Mouse (Mus musculus) layer of hippocampus, adult 8-10 months (tissue): ENCODE measurements around the gene Dock7. TPM values are rescaled to one million over a fixed set of nuclear protein-coding genes. Genes with fewer than 3 reads are reported as not detected.

Source experiments
- DNase-seq, 2 experiments: peaks; one replicate each; pipeline ENCODE4 v3.0.0; 2022; ENCODE audit warnings: low spot score in 2 of 2
- total RNA-seq, 4 experiments: library from RNA; stranded (reverse); gene quantifications; 2 replicates each; pipeline ENCODE4 v1.2.4; 2022

Dock7 gene
- 10 to 100 TPM; 39.5 to 42.5 (median 41.3) TPM for total RNA-seq

- DNase-seq, result peak; percentile 34 to 67
Measured at GRCm38 (mm10) chr4:99120211-99121122, at the start of gene Dock7. TSS of gene Dock7 (minus strand) at chr4:99120915.

DNA sequence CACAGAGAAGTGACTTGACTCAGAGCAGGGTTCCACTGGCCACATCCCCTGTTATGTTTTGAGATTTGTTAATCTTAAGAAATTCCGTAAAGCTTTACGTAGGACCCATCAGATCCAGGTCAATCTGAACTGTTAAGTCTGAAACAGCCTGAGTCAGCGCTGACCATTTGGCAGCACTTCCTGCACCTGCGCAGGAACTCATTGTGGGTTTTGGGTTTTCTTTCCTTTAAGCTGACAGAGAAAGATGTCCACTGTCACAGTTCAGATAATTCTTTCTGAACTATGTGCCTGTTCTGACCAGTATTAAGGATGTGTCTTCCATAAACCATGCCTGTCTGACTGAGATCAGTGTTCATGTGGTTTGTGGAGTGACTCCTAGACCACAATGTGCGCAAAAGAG lies 48.2 kb upstream of the Dock7 start:
- no peak for DNase-seq

- DNase-seq, result no peak
Measured at GRCm38 (mm10) chr4:99163547-99163946, 42.8 kb upstream of the Dock7 start.

DNA sequence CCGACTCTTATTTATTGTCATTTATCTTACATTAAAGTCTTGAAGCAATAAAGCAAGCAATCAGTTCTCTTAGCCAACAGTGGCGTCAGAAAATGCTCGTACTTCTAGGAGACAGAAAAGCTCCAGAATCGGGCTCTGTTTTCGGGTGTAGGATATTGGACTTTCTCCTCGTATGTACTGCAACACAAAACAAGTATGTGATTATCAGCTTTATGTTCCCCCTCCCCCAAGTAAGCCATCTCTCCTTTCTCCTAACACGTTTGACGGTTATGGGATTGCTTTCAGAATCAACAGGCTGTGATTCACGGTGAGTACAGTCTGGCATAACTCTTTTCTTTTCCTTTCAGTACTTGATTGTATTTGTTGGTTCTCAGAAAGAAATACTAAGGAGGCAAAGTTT lies 42.3 kb upstream of the Dock7 start:
- no peak for DNase-seq

DNA sequence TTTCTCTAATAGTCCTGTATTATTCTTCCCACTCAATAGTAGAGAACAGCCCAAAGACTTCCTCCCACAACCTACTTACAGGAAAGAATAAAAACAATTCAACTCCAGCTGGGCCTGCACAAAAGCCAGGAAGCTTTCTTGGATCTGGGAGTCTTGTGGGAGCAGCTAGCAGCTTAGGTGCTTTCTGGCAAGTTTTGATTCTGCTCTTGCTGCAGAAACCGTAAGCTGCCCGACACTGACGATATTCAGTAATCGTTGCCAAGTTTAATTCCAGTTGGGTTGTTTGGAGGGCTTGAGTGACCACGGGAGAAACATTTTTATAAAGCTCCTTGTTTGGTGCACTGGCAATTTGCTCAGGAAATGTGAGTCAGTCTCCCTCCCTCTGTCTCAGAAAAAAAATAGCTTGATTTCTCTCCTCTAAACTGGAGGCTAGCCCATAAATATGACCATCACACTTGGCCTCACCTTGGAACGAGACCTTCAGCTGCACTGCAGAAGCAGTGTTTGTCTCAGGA lies 40.8 kb upstream of the Dock7 start:
- peak in 1 of 2 experiments; percentile 9 for DNase-seq

- no peak for DNase-seq
Measured at GRCm38 (mm10) chr4:99160899-99161298, 40.2 kb upstream of the Dock7 start.

DNA sequence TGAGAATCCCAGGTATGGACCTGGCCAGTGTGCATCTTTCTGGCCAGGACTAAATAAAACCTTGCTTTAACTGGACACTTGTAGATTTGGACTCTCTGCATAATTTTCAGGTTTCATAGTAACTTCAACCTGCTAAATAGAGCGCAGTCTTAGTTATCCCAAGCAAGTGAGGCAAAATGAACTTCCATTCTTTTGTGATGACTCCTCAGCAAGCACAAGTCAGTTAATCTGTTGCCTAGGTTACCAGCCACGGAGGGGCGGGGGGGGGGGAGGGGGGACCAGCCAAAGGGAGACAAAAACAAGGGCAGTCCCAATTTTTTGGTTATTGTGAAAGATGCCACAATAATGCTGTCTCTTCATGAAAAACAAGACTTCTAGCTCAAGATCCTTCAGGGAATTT lies 39.7 kb upstream of the Dock7 start:
- DNase-seq, result no peak

DNA sequence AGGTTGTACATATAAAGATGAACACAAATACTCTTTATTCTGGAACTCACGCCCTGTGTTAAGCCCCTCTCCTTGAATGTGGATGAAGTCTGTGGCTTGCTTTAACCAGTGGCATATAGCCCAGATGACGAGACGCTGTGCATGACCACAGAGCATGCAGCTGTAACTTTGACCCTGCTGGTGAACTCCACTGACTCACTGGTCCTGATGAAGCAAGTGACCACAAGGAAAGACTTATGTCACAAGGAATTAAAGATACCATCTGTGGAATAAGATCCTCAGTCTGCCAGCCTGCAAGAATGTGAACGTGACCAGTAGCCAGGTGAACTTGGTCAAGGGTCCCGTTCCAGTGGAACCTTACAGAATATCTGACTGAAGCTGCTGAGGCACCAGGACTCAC lies 37.8 kb upstream of the Dock7 start:
- no peak for DNase-seq

GRCm38 (mm10) chr4:99156641-99157307 lies 36.1 kb upstream of the Dock7 start:
- DNase-seq, result no peak

- DNase-seq, result no peak
Measured at GRCm38 (mm10) chr4:99151885-99152558, 31.3 kb upstream of the Dock7 start.

DNA sequence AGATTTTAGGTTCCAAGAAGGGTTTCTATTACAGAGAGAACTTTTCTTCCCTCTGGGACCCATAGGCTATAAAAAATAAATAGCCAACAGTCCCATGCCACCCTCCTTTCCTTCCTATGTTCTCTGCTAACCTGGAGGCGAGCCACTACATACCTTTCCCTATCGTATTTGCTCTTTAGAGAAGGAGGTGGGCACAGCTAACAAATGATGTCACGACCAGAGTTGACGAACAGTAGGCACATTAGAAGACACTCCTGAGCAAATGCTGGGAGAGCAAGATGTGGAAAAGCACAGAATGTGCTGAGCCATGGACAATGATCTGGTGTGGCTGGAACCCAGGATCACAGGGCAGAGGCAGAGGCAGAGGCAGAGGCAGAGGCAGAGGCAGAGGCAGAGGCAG lies 30.7 kb upstream of the Dock7 start:
- DNase-seq, result no peak

DNA sequence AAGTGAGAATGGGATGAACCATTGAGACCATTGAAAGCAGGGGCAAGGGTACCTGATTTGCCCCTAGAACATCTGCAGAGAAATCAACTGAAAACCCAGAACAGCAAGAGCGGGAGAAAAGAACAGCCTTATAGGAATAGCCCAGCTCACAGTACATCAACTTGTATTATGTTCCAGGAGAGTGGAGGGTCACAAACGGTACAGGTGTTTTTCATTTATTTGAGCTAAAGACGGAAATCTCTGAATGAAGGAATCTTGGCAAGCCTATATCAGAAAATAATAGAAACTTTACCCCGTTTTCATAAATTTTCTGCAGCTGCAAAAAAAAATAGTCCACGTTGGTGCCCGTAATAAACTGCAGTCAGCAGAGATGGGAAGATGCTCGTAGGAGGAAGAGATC lies 22.6 kb upstream of the Dock7 start:
- DNase-seq, result no peak

DNA sequence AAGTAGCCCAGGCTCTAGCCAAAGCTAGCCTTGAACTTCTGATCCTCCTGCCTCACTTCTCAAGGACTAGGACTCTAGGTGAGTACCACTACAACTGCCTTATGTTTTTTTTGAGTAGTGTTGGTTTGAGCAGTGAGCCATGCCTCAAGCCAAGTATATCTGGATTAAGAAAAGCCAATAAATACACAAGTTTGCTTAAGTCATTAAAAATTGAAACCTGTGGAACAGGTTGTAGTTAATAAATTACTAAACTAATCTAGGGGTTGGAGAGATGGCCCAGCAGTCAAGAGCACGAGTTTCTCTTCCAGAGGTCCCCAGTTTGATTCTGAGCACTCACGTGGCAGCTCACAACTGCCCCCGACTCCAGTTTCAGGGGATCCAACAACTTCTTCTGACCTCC lies 20.9 kb upstream of the Dock7 start:
- DNase-seq, result no peak

GRCm38 (mm10) chr4:99141171-99141570 lies 20.5 kb upstream of the Dock7 start:
- DNase-seq, result no peak

DNA sequence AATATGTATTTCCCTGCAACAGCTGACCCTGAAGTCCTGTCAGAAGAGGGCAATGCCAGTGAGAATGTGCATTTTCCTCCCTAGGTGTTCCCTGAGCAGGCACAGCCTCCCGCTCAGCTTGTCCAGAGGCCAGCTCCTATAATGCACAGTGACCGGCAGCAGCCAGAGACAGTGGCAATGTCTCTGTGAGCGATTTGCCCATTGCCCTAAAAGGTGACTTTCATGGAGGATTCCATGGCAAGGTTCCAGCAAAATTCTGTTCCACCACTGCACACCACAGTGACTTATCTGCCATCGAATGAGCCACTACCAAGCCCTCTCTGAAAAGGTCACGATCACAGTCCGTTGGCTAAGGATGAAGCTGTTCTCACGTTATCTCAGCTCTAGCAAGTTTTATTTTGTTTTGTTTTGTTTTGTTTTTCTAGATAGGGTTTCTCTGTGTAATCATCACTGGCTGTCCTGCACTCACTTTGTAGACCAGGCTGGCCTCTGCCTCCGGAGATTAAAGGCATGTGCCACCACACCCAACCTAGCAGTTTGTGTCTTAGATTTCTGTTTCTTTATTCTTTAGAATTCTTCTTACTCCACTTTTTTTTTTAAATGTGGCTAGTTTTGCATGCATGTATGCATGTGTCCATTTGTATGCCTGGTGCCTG lies 17.4 kb upstream of the Dock7 start:
- DNase-seq, result no peak

- DNase-seq, result no peak
Measured at GRCm38 (mm10) chr4:99134522-99134921, 13.8 kb upstream of the Dock7 start.

DNA sequence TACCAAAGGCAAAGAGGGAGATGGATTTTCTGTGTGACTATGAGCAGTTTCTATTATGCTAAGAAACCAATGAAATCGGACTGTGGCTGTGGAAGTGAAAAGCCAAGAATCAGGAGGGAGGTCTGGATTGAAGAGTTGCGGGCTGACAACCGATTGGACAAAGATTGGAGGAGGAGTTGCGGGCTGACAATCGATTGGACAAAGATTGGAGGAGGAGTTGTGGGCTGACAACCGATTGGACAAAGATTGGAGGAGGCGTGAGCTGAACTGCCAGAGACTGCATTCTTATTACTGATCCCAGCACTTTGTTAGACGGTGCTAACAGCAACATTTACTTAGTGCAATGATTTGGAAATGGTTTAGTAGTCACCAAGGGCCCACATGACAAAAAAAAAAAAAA lies 12.6 kb upstream of the Dock7 start:
- no peak for DNase-seq

- no peak for DNase-seq
Measured at GRCm38 (mm10) chr4:99132686-99133085, 12.0 kb upstream of the Dock7 start.

- DNase-seq, result no peak
Measured at GRCm38 (mm10) chr4:99131227-99131653, 10.5 kb upstream of the Dock7 start.

DNA sequence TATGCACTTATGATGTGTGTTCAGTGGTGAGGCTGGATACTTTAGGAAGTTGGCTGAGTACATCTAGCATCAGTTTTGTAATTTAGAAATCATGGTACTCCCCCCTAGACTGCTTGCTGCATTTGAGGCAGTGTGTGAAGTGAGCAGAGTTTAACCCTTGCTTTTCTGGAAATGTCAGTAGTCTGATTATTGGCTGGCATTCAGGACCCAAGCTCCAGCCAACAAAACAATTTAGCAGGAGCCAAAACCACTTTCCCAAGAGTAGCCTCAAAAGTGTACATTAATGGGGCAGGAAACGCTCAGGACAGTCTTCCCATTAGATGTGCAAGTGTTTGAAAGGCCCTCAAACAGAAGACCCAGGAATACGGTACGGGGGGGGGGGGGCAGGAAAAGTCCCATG lies 2.8 kb upstream of the Dock7 start:
- DNase-seq, result no peak

GRCm38 (mm10) chr4:99122786-99123185 lies 2.1 kb upstream of the Dock7 start:
- DNase-seq, result no peak
